11 mouse cellular contexts compared by ENCODE assay signal in the genomic region with DNA sequence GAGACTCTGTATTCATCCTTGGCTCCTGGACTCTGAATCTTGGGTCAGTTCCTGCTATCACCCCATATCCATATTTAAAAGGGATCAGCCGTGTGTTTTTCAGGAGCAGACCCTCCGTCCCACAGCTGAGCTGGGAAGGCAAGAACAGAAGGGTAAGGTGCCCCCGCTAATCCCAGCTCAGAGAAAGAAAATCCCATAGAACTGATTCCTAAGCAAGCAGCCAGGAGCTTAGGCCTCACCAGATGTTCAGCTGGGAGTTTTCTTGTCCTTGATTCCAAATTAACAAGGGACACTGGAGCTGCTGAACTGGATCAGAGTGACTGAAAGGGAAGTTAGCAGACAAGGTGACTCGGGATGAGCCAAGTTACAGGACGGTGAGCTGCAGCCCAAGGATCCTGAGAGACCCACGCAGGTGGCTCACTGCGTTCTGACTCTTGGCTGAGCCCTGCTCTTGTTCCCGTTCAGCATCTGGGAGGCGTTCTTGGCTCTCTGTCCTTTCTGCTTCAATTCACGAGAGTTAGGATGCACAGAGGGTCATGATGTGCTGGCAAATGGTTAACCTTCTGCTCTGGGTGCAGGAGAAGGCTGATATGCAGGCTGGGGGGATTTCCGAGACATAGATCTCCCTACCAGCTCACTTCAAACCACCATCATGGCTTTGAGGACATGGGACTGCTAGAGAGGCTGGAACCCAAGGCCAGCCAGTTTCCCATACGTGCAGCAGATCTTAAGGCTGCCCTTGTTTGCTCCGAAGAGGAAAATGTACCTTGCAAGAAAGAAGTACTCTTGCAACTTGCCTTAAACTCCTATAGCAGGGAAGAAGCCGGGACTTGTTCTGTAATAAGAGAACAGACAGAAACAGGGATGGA. TPM values are rescaled to one million over a fixed set of nuclear protein-coding genes. Genes with fewer than 3 reads are reported as not detected.
A peak's percentile ranks its signal among the peaks of the same experiment; 100 is the strongest.
DNase-seq lines count a peak whose midpoint lies in the region; ATAC-seq and TF ChIP-seq lines count a peak whose summit lies in the region.
"Had no signal": no experiment of that assay in that cellular context is flagged by ENCODE, and none has a peak within 500 bp of the region (broad histone marks: within the 10 kb centered on the region; RNA-seq: fewer than 3 reads in every experiment).

No protein-coding gene starts in this region.

- peak overlapping the region; percentile 73; the same call in 1 of the 2 replicates for H3K27ac ChIP-seq in heart, embryonic 15.5 days
- H3K27ac ChIP-seq in forebrain, postnatal 0 days (ENCODE audit: low read depth, low read length), result no peak overlapping the region
- peak overlapping the region; percentile 32; the same call in 1 of the 2 replicates for H3K27ac ChIP-seq in olfactory bulb, adult 2 months (ENCODE audit: insufficient read depth, low read depth, low read length)
- H3K27ac ChIP-seq: macrophage had no signal

- WGBS in heart, embryonic 15.5 days, result 86% methylated on average over 14 of the region's 14 CpGs
- 71% methylated on average over 14 of the region's 14 CpGs for WGBS in forebrain, postnatal 0 days
- WGBS in olfactory bulb, adult 2 months, result 81% methylated on average over 14 of the region's 14 CpGs

- no peak for TF ChIP-seq POLR2A in olfactory bulb, adult 2 months (IDR thresholded peaks at IDR 0.05; ENCODE audit: insufficient read depth, low read depth, low read length)

- no peak overlapping the region for H3K9ac ChIP-seq in heart, embryonic 15.5 days
- H3K9ac ChIP-seq in forebrain, postnatal 0 days, result 0 out of 2 replicates have a peak overlapping the region, but pooled peaks have one; percentile 35

- no peak overlapping the region for H3K4me2 ChIP-seq in heart, embryonic 15.5 days
- no peak overlapping the region for H3K4me2 ChIP-seq in forebrain, postnatal 0 days (ENCODE audit: low read depth)

- H3K4me1 ChIP-seq in heart, embryonic 15.5 days (replicated peaks), result peaks cover 27% of the 10 kb centered on the region
- H3K4me1 ChIP-seq in forebrain, postnatal 0 days (ENCODE audit: insufficient read depth), result peaks cover 1% of the 10 kb centered on the region
- peaks cover 27% of the 10 kb centered on the region for H3K4me1 ChIP-seq in olfactory bulb, adult 2 months (ENCODE audit: control insufficient read depth, insufficient read depth, low read length)

- DNase-seq in heart, adult 18-20 months, result no peak
- no peak for DNase-seq in forebrain, postnatal 0 days
- DNase-seq in kidney, postnatal 25 days, result peak; percentile 44 to 76
- DNase-seq in T-cell, adult 2 months (ENCODE audit: low spot score), result no peak
- DNase-seq in liver, result no peak
- DNase-seq: adrenal gland, postnatal 25 days had no signal

- no peak for ATAC-seq in heart, embryonic 15.5 days (replicated peaks; ENCODE audit: insufficient number of reproducible peaks, insufficient read depth, low FRiP score, low read depth)
- ATAC-seq in forebrain, postnatal 0 days, result no peak
- ATAC-seq in erythroblast, adult 5-6 weeks (replicated peaks; ENCODE audit: low FRiP score, poor library complexity, severe bottlenecking), result no peak

- H3K27me3 ChIP-seq in heart, embryonic 15.5 days, result peaks cover 4% of the 10 kb centered on the region
- no peaks in the 10 kb centered on the region for H3K27me3 ChIP-seq in forebrain, postnatal 0 days (ENCODE audit: insufficient read depth, low read length)

- no peaks in the 10 kb centered on the region for H3K9me3 ChIP-seq in heart, embryonic 15.5 days (replicated peaks)
- H3K9me3 ChIP-seq in forebrain, postnatal 0 days (ENCODE audit: low read length), result no peaks in the 10 kb centered on the region

- no peak overlapping the region for H3K4me3 ChIP-seq in heart, embryonic 15.5 days
- H3K4me3 ChIP-seq in forebrain, postnatal 0 days (ENCODE audit: low read depth, low read length), result no peak overlapping the region
- H3K4me3 ChIP-seq in olfactory bulb, adult 2 months (ENCODE audit: insufficient read depth, low read depth, low read length), result no peak overlapping the region
- H3K4me3 ChIP-seq: erythroblast, embryonic 14.5 days had no signal

- no peak for TF ChIP-seq CTCF in forebrain, postnatal 0 days (IDR thresholded peaks at IDR 0.05; ENCODE audit: low read depth)
- TF ChIP-seq CTCF in olfactory bulb, adult 2 months (IDR thresholded peaks at IDR 0.05; ENCODE audit: insufficient read depth, low read depth, low read length), result no peak

- H3K36me3 ChIP-seq in heart, embryonic 15.5 days, result peaks cover 6% of the 10 kb centered on the region; the same call in 1 of the 2 replicates
- H3K36me3 ChIP-seq in forebrain, postnatal 0 days (ENCODE audit: insufficient read depth), result peaks cover 28% of the 10 kb centered on the region; the same call in 1 of the 2 replicates

RNA-seq across cellular contexts. Expression of a gene that starts 17.9 kb away (rescaled TPM):
- polyA plus RNA-seq in heart, embryonic 15.5 days (2015; fragmentation: Nextera tagmentation; extraction: Ambion mirVana), result 80.7 and 93.9 TPM in 2 replicates
- 100 to 1,000 TPM; 327 to 375 TPM for total RNA-seq in heart, adult 18-20 months (2021)
- total RNA-seq in forebrain, postnatal 0 days (2014; rRNA removed), result 39.0 and 57.5 TPM in 2 replicates
- 70.7 and 71.5 TPM in 2 replicates for polyA plus RNA-seq in forebrain, postnatal 0 days (2015; fragmentation: Nextera tagmentation; extraction: Ambion mirVana)
- polyA plus RNA-seq in olfactory bulb, adult 2 months (2012; ENCODE audit: insufficient read depth, insufficient read length, low replicate concordance, missing spikeins), result not detected in 2 replicates
- total RNA-seq in erythroblast, adult 5-6 weeks (2015; ENCODE audit: low replicate concordance), result 16.9 and 19.2 TPM in 2 replicates
- total RNA-seq in erythroblast, adult 5-6 weeks (2017; ENCODE audit: low replicate concordance), result 10.1 and 51.3 TPM in 2 replicates

Comparison
In these comparisons a context has a peak if more than half of its experiments do, and no peak if none do; other contexts are left out.
1. DNase-seq: peak in kidney, postnatal 25 days (2 of 2); none in heart, adult 18-20 months (0 of 2), forebrain, postnatal 0 days (single experiment), T-cell, adult 2 months (single experiment) and liver (single experiment).